Mouse (Mus musculus): ENCODE measurements around the gene Ndufs2.

Gene Ndufs2

DNA sequence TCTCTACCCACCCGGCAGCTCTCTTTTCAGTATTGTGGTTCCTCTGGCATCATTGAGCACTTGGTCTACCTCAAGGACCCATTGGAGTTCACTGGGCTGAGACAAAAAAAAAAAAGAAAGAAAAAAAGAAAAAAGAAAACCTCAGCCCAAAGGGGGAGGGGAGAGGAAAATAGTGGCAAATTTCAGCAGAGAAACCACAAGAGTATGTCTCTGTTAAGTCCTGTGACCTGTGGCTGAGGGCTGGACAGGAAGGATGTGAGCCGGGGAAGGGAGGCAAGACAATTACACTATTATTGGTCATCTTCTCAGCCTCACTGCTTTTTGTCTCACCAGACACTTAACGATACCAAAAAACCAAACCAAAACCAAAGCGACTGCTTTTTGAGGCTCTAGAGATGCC lies 19.3 kb downstream of the Ndufs2 start:
- no peak for DNase-seq (ENCODE audit: low spot score in 2 of 2)

GRCm38 (mm10) chr1:171230215-171230614 lies 21.0 kb downstream of the Ndufs2 start:
- no peak for DNase-seq (ENCODE audit: low spot score in 2 of 2)

- no peak for DNase-seq (ENCODE audit: low spot score in 2 of 2)
These were observed 21.4 kb downstream of the Ndufs2 start for GRCm38 (mm10) chr1:171229750-171230149.

- no peak for DNase-seq (ENCODE audit: low spot score in 2 of 2)
These were observed 23.3 kb downstream of the Ndufs2 start for GRCm38 (mm10) chr1:171227879-171228278.

GRCm38 (mm10) chr1:171226780-171227179 lies 24.4 kb downstream of the Ndufs2 start:
- DNase-seq (ENCODE audit: low spot score in 2 of 2): no peak

DNA sequence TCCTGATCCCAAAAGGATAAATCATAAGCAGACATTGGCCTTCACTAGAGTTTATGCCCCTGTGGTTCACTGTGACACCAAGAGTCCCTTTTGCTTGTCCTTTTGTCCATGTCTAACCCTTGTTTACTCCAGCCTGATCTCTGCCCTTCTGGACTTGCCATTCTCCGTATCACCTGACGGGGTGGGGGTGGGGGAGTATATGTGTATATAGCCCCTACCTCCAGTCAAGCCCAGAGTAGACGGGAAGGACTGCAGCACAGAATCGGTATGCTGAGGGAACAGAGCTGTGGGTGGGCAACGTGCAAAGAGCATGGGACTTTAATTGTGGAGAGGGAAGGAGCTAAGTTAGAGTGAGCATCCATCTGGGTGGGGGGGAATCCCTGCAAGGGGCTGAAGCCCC lies 26.3 kb downstream of the Ndufs2 start, which contains the start of gene Apoa2:
Gene Apoa2 (plus strand): TSS at position 198 of the 400 bp plus-strand sequence.
- no peak for DNase-seq (ENCODE audit: low spot score in 2 of 2)

DNA sequence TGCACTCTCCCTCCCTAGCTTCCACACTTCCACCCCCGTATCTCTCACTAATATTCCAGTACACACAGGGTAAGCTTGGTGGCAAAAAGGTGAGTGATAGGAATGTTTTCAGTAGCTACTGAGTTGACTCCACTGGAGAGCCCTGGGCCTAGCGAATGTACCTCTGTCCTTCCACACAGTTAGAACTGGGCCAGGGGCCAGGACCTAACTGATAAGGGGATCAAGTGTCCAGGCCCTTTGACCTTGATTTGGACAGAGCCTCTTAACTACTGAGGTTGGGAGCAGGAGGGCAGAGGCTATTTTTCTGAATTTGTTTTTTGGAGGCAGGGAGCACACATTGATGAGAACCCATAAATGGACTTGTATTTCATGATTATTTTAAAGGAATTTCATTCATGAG lies 27.4 kb downstream of the Ndufs2 start:
- no peak for DNase-seq (ENCODE audit: low spot score in 2 of 2)

- DNase-seq (ENCODE audit: low spot score in 2 of 2): no peak
These were observed 28.0 kb downstream of the Ndufs2 start for GRCm38 (mm10) chr1:171223168-171223567.

GRCm38 (mm10) chr1:171222238-171223155 lies 28.7 kb downstream of the Ndufs2 start, which contains the start of gene Tomm40l:
Gene Tomm40l (minus strand): TSS chr1:171222514.
- DNase-seq (ENCODE audit: low spot score in 2 of 2): peak; percentile 84 to 94

DNA sequence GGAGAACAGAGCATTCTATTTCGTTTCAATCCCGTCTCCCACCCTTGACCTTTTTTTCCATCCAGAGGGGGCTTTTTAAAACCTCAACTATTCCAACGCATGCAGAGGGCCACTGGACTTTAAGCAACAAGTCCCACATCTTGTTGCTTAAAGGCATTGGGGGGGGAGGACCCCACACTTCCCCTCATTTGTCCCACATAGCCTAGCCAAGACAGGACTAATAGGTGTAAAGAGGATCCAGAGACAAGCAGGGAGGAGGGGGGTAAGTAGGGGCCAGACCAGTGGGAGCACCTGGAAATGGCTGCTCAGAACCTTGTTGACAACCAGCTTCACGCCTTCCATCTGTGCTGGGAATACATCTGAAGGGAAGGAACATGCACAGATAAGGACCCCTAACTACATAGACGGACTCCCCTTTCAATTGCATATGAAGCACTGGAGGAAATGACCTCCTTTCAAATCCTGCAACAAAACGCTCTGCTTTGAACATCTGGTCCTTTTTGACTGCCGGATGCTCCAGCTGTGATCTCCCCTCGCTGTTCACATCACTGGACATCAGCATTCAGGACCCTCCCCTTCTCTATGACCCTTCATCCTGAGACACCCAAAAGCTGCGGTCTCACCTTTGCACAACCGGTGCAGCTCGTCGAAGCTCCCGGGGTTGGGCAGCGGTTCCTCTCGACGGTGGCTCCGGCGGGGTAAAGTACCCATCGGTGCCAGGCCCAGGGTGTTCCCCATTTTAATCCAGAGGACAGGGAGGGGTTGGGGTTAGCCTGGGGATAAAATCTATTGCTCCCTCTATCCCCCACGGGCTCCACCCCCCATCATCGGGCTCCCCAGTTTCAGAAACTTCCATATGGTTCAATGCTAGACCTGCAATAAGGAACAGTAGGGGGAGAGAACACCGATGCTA lies 29.7 kb downstream of the Ndufs2 start:
- no peak for DNase-seq (ENCODE audit: low spot score in 2 of 2)

GRCm38 (mm10) chr1:171220871-171221270 lies 30.3 kb downstream of the Ndufs2 start:
- DNase-seq (ENCODE audit: low spot score in 2 of 2): peak; percentile 81 to 85

DNA sequence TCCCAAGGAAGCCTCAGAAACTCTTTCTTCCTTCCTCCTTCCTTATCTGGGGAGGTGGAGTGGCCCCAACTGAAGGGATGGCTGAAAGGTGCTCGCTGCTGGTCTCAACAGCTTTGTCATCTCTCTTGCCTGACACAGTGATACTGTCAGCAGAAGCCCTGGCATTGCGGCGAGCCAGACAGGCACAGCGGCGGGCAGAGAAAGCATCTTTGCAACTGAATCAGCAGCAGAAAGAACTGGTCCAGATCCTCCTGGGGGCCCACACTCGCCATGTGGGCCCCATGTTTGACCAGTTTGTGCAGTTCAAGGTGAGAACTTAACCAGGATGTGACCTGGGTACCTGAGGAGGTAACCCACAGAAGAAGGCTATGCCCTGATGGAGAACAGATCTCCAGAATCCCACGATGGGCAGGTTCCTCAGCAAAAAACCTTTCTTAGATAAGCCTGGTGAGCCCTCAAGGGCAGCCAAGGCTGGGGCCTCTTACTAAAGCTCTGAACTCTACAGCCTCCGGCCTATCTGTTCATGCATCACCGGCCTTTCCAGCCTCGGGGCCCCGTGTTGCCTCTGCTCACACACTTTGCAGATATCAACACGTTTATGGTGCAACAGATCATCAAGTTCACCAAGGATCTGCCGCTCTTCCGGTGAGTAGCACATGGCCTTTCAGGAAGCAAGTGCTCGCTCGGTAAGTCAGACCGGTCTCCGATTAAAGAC lies 34.8 kb downstream of the Ndufs2 start:
- DNase-seq (ENCODE audit: low spot score in 2 of 2): no peak

DNA sequence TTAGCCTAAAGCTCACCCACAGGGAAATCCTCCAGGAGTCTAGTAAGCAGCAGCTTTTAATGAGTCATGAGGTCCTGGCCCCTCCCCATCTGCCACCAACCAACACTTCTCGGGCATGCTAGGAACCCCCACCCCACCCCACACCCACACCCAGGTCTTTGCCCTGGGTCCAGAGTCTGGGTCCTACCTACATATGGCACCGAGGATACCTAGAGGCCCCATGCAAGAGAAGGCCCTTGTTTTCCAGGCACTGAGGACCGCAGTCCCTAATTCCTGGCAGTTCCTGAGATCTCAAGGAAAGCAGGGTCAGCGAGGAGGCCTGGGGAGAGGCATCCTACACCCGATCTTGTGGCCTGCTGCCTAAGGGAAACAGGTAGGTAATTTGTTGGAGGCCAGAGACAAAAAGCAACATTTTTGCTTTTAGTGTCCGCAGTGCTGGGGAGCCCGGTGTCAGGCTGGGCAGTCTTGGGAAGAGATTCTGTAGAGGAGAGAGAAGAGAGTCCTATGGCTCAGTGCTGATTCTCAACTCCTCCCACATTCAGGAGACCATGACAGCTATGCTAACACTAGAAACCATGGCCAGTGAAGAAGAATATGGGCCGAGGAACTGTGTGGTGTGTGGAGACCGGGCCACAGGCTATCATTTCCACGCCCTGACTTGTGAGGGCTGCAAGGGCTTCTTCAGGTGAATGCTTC lies 37.2 kb downstream of the Ndufs2 start, which contains the start of gene Nr1i3:
Gene Nr1i3 (plus strand): TSS at position 170 of the 696 bp plus-strand sequence.
- no peak for DNase-seq (ENCODE audit: low spot score in 2 of 2)

DNA sequence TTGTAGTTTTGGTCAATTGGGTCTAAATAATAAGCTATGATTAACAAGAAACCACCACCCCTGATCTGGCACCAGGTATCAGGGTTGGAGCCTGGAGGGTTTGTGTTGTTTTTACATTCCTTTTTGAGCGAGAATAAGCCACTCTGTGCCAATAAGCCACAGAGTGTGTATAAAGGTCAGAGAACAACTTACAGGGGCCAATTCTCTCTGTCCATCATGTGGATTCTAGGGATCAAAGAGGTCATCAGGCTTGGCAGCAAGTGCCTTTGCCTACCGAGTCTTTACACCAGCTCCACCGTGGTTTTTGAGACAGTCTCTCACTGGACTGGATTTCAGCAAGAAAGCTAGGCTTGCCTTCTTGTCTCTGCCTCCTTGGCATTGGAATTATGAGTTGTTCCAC lies 38.3 kb downstream of the Ndufs2 start:
- DNase-seq (ENCODE audit: low spot score in 2 of 2): no peak

- no peak for DNase-seq (ENCODE audit: low spot score in 2 of 2)
These were observed 41.8 kb downstream of the Ndufs2 start for GRCm38 (mm10) chr1:171209409-171209808.

DNA sequence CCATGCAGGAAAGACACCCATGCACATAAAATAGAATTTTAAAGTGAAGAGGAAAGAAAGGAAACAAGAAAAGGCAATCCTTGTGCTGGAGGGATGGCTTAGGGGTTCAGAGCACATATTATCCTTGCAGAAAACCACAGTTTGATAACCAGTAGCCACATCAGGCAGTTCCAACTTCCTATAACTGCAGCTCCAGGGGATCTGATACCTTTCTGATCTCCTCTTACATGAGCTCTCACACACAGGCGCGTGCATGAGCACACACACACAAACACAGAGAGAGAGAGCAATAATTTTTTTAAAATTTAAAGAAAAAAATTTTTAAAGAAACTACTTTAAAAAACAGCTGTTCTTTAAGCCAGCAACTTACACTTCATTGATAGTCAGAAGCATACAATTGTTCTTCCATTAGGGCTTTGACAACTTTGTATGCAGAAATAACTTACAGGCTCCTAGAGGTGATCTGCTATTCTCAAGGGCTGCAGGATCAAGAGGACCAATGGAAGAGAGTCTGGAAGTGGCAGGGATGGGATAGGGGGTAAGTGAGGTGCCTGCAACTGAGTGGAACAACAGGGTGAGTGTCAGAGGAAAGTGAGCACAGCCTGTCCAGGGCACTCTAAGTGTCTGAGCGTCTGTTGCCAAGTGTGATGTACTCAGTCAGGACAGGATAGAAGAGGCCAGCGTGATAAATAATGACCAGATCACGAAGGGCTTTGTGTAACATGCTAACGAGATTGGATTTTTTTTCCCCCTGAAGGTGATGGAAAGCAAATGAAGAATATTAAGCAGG lies 45.3 kb downstream of the Ndufs2 start:
- DNase-seq (ENCODE audit: low spot score in 2 of 2): no peak

DNA sequence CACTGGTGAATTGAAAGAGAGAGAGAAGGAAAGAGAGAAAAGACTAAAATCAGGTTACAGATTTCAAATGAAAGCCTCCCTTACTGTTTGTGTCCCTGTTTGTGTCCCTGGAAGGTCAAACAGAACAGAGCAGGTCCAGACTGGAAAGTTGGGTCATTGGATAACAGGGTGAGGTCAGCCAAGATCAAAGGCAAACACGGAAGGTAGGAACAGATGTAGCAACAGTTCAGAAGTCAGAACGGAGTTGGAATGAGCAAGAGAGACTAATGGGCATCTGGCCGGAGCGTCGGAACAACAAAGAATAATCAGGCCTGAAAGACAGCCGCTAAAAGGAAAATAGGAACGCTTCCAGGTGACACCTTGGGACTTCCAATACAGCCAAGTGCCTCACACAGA lies 46.9 kb downstream of the Ndufs2 start:
- DNase-seq (ENCODE audit: low spot score in 2 of 2): no peak

- no peak for DNase-seq (ENCODE audit: low spot score in 2 of 2)
These were observed 47.5 kb downstream of the Ndufs2 start for GRCm38 (mm10) chr1:171203471-171204248.

DNA sequence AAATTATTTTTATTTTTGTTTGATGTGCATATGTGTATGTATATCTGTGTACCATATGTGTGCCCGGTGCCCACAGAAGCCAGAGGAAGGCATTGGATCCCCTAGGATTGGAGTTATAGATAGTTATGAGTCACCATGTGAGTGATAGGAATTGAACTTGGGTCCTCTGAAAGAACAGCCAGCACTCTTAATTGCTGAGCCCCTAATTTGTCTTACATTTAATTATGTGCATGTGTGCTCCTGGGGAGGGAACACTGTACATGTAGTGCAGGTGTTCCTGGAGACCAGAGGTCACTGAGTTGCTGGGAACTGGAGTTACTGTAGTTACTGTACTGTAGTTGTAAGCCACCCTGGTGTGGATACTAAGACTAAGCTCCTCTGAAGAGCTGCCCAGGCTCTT lies 50.4 kb downstream of the Ndufs2 start:
- no peak for DNase-seq (ENCODE audit: low spot score in 2 of 2)

All from urinary bladder, postnatal 36 days (tissue).